Mouse (Mus musculus) megakaryocyte, embryonic 14.5 days (primary cell): ENCODE data around the gene Ush2a.

ENCODE experiments used
- FLI1 ChIP-seq: IDR thresholded peaks from 2 replicates; pipeline ENCODE4 v1.6.1; 2012; ENCODE audit warnings: low read length, inconsistent platforms, mixed read lengths
- GATA1 ChIP-seq: IDR thresholded peaks from 3 replicates; pipeline ENCODE4 v1.6.1; 2012; ENCODE audit warnings: mixed read lengths, low read length, inconsistent platforms, borderline replicate concordance

GRCm38 (mm10) chr1:188906175-188906574, 644.4 kb downstream of the Ush2a start:
- TF ChIP-seq GATA1 (no peak), FLI1 (no peak)
